18 mouse cellular contexts compared by ENCODE assay signal in the genomic region with DNA sequence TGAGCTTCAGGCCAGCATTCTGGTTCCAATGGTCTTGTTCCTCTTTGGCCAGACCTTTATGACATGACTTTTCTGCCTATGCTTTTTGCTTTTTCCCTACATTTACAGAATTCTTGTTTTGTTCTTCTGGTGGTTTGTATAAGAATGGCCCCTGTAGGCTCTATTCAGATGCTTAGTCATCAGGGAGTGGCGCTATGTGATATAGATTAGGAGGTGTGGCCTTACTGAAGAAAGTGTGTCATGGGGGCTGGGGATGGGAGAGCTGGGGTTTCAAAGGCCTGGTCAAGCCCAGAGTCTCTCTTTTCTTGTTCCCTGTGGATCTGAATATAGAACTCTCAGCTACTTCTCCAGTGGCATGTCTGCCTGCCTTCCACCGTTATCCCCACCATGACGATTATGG.
DNase-seq lines count a peak whose midpoint lies in the region; ATAC-seq lines count a peak whose summit lies in the region.
"Had no signal": no experiment of that assay in that cellular context is flagged by ENCODE, and none has a peak within 500 bp of the region (broad histone marks: within the 10 kb centered on the region; RNA-seq: fewer than 3 reads in every experiment).

No protein-coding gene starts in this region.

- peak; percentile 16 for DNase-seq in testis, postnatal 10 days (ENCODE audit: low spot score)
- DNase-seq in testis, postnatal 14 days (ENCODE audit: low spot score), result no peak
- DNase-seq in R1 (ENCODE audit: low read depth, low spot score), result peak; percentile 83
- no peak for DNase-seq in liver, embryonic 13.5 days
- DNase-seq in urinary bladder, adult 18-20 months (ENCODE audit: low spot score in 2 of 2), result no peak
- no peak for DNase-seq in kidney, postnatal 25 days
- DNase-seq: adrenal gland, adult 8-10 months; adrenal gland, postnatal 36 days; cerebellum, adult 11-12 months; cerebellum, adult 9-11 months; cerebellum, postnatal 36 days; forebrain, postnatal 0 days; gastrocnemius, postnatal 14 days had no signal

- no peak overlapping the region for H3K4me2 ChIP-seq in liver, embryonic 13.5 days
- H3K4me2 ChIP-seq: embryonic facial prominence, embryonic 13.5 days; forebrain, embryonic 12.5 days; heart, embryonic 12.5 days; hindbrain, embryonic 15.5 days had no signal

- no peak overlapping the region for H3K4me3 ChIP-seq in liver, embryonic 13.5 days (replicated peaks)
- H3K4me3 ChIP-seq: embryonic facial prominence, embryonic 13.5 days; forebrain, embryonic 12.5 days; heart, embryonic 12.5 days; hindbrain, embryonic 15.5 days had no signal

- H3K9me3 ChIP-seq in liver, embryonic 13.5 days (replicated peaks), result no peaks in the 10 kb centered on the region
- H3K9me3 ChIP-seq: embryonic facial prominence, embryonic 13.5 days; forebrain, embryonic 12.5 days; heart, embryonic 12.5 days; hindbrain, embryonic 15.5 days had no signal

- no peaks in the 10 kb centered on the region for H3K27me3 ChIP-seq in liver, embryonic 13.5 days
- H3K27me3 ChIP-seq: embryonic facial prominence, embryonic 13.5 days; forebrain, embryonic 12.5 days; heart, embryonic 12.5 days; hindbrain, embryonic 15.5 days; Patski had no signal

- no peak overlapping the region for H3K27ac ChIP-seq in liver, embryonic 13.5 days
- H3K27ac ChIP-seq: embryonic facial prominence, embryonic 13.5 days; forebrain, embryonic 12.5 days; hindbrain, embryonic 15.5 days had no signal

- H3K9ac ChIP-seq in liver, embryonic 13.5 days, result no peak overlapping the region
- H3K9ac ChIP-seq: embryonic facial prominence, embryonic 13.5 days; forebrain, embryonic 12.5 days; forebrain, postnatal 0 days; heart, embryonic 12.5 days; hindbrain, embryonic 15.5 days had no signal

- H3K36me3 ChIP-seq in liver, embryonic 13.5 days, result no peaks in the 10 kb centered on the region
- H3K36me3 ChIP-seq: embryonic facial prominence, embryonic 13.5 days; forebrain, embryonic 12.5 days; heart, embryonic 12.5 days; hindbrain, embryonic 15.5 days had no signal

- peaks cover 15% of the 10 kb centered on the region for H3K4me1 ChIP-seq in liver, embryonic 13.5 days (replicated peaks)
- H3K4me1 ChIP-seq: embryonic facial prominence, embryonic 13.5 days; forebrain, embryonic 12.5 days; hindbrain, embryonic 15.5 days had no signal

- WGBS in liver, embryonic 13.5 days (ENCODE audit: insufficient replicate concordance), result 72% methylated on average over 3 of the region's 3 CpGs

- ATAC-seq in liver, embryonic 13.5 days (ENCODE audit: low read depth), result peak; percentile 77
- ATAC-seq: forebrain, postnatal 0 days; Patski had no signal

Comparison
In these comparisons a context has a peak if more than half of its experiments do, and no peak if none do; other contexts are left out.
1. DNase-seq: peak in testis, postnatal 10 days (single experiment) and R1 (single experiment); none in testis, postnatal 14 days (single experiment), liver, embryonic 13.5 days (single experiment), urinary bladder, adult 18-20 months (0 of 2) and kidney, postnatal 25 days (0 of 2).